8 mouse cellular contexts compared by ENCODE assay signal in genomic region chr1:180194781-180195471, GRCm38 (mm10). TPM values are rescaled to one million over a fixed set of nuclear protein-coding genes. Genes with fewer than 3 reads are reported as not detected.
DNase-seq lines count a peak whose midpoint lies in the region.

No protein-coding gene starts in this region.

- peaks cover 19% of the 10 kb centered on the region for H3K4me1 ChIP-seq in forebrain, embryonic 10.5 days

- intact Hi-C loops in heart, postnatal 10 days (cut with DNase I) = no loop called here

- H3K9me3 ChIP-seq in forebrain, embryonic 10.5 days = no peaks in the 10 kb centered on the region

- H3K4me3 ChIP-seq in forebrain, embryonic 10.5 days = peak overlapping the region; percentile 69

- peaks cover 12% of the 10 kb centered on the region; the same call in 1 of the 2 replicates for H3K27me3 ChIP-seq in forebrain, embryonic 10.5 days (ENCODE audit: poor library complexity, severe bottlenecking)

- H3K36me3 ChIP-seq in forebrain, embryonic 10.5 days (replicated peaks) = no peaks in the 10 kb centered on the region

- peak; percentile 71 for DNase-seq in ES-CJ7 (ENCODE audit: low read depth, low spot score)
- peak; percentile 72 for DNase-seq in adrenal gland, postnatal 10 days
- peak; percentile 24 for DNase-seq in forebrain, embryonic 10.5 days (ENCODE audit: extremely low spot score, low spot score)
- peak; percentile 76 to 82 for DNase-seq in heart, postnatal 10 days
- DNase-seq in kidney, postnatal 25 days = peak; percentile 73 to 90
- DNase-seq in lung, postnatal 36 days = peak; percentile 57
- DNase-seq in ovary, postnatal 14 days (ENCODE audit: low spot score) = peak; percentile 23
- DNase-seq in right cerebral cortex, postnatal 4 days = no peak

- WGBS in forebrain, embryonic 10.5 days = 35% methylated on average over 9 of the region's 9 CpGs

- H3K27ac ChIP-seq in forebrain, embryonic 10.5 days = no peak overlapping the region

RNA-seq across cellular contexts. Expression of gene Coq8a, which starts 4.5 kb away (rescaled TPM):
- 1,000 to 10,000 TPM; 1,138 to 1,532 TPM for total RNA-seq in adrenal gland, postnatal 10 days (2021)
- 1.1 TPM in 2 replicates for polyA plus RNA-seq in forebrain, embryonic 10.5 days (2016; fragmentation: Nextera tagmentation; extraction: Ambion mirVana)
- total RNA-seq in heart, postnatal 10 days (2021) = 100 to 1,000 TPM; 568 to 689 TPM
